Mouse (Mus musculus) megakaryocyte, adult 5-6 weeks (primary cell): ENCODE measurements around the gene Gabrb2. TPM values are rescaled to one million over a fixed set of nuclear protein-coding genes. Genes with fewer than 3 reads are reported as not detected.

Experiments
- ATAC-seq: 2 replicates; pipeline ENCODE4 v1.8.0; 2016; ENCODE audit warnings: mild to moderate bottlenecking, inconsistent platforms; ENCODE audit not compliant: poor library complexity, severe bottlenecking
- total RNA-seq, 2 experiments: library from RNA; stranded (forward) in 1 of 2; stranded (reverse) in 1 of 2; fragments of 153-499, 151-499 nt in 1 of 2; fragments of 221-1000, 200-1000 nt in 1 of 2; gene quantifications; 2 replicates each; pipeline versions ENCODE4 v1.2.3 to v1.2.4; 2015 to 2017

Gene Gabrb2
- total RNA-seq, 2 experiments from 2014 or later = not detected

DNA sequence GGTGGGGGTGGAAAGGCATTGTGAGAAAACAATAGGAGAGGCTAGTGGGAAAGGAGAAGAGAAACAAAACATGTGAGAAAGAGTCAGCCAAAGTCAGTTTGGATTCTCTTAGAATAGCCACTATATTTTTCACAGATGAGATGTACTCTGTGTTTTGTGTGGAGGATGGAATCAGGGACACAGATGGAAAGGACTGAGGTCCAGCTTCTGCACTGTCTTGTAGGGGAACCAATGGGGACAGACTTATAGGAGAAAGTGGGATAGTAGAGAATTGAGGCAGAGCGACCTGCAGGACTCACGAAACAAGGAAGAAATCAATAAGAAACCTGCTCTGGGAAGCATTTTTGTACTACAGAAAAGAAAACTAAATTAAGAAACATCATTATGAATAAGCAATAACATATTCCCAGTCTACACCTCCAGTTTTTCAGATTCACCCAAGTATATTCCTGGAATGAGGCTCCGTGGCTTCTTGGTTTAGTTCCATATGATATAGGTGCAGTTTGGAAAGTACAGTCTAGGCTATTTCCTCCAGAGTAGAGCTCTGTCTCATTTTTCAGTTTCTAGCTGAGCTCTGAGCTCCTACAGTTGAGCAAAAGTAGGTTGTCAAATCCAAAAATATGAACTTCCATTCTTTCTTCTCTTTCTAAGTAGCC lies 108.8 kb downstream of the Gabrb2 start:
- no peak for ATAC-seq

DNA sequence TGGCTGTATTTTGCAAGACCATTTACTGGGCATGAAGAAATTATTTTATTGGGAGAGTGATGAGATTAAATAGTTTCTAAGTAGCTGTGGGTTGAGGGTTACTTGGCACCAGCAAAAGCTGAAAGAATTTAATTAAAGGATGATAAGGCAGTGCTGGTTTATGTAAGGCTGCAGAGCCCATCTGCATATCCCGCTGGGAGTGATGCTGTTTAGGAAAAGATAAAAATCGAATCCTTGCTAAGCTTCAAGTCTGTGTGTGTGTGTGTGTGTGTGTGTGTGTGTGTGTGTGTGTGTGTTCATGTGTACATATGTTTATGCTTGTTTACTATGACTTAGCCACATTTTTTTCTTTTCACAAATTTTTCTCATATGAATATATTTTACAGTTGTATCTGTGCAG lies 113.0 kb downstream of the Gabrb2 start:
- no peak for ATAC-seq

DNA sequence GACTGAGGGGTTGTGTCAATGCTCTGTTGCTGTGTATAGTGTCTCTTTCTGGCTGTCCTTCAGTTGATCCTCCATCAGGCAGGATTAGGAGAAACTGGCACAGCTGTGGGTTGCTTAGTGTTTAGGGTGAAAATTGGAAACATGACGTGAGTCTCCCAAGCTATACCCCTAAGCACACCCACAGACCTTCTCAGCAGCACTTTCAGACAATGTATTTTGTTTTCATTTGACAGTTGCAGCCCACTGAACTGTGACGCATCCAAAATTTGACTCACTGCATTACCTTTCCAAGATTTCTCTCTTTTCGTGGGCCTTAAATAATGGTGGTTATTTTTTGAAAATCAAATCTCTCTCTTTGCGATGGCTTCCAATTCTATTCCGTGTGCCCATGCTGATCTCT lies 115.7 kb downstream of the Gabrb2 start:
- ATAC-seq = no peak

DNA sequence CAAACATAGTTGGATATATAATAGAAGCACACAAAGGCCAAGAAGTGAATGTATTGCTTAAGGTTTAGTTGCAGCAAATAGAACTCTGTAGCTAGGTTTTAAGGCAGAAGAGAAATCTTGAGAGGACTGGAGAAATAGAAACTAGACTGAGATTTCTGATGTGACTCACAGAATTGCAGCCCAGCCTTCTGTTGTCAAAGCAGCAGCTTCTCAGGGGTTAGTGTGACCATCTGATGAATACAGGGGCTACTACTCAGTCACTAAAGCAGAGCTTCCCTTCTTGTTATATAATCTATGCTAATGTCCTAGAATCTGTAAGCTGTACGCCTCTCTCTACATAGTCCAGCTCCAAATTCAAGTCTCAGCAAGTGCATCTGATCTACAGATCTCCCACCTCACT lies 116.3 kb downstream of the Gabrb2 start:
- no peak for ATAC-seq

DNA sequence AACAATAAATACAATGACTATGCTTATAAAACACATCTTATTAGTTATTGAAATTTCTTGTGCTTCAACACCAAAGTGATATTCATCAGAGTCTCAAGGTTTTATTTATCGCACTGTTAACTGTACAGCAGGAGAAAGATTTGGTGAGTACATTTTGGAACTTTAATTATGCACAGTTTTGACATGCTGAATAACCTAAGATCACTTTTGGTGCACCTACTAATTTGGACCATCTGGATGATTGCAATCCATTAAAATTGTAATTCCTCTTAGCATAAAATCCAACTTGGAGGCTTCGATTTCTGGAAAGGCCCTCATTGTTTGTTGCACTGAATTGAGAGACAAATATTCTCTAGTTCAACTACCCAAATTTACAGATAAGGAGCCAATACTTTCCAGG lies 123.3 kb downstream of the Gabrb2 start:
- ATAC-seq = no peak

DNA sequence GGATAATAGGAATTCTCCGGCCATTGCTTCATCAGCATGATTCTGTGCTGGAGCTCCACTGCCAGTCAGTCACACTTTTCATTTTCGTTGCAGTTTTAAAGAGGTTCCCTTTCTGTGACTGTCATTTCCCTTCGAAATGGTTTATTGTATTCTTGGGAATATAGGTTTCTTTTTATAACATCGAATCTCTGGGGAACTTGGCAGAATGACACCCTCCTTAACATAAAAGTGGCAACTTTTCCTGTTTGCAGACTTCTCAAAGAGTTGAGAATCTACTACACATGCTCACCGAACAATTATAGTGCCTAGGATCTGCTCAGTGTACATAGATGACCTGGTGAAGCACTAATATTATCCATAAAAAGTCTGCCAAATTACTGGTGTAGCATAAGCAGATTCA lies 146.5 kb downstream of the Gabrb2 start:
- ATAC-seq = no peak

DNA sequence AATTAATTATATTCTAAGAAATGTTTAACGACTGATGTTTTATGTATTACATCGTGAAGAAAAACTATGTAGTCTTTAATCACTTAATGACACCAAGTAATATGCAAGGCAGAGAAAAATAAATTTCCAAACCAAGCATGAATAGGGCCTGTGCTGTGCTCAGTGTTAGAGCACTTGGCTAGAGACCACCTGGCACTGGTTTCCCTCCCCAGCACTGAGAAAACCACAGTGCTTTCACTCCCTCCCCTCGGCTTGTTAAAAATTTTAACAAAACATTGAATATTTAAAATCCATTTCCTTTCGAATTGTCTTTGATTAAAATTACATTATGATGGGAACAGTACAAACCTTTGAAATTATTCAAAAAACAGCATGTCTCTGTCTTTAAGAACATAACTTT lies 151.9 kb downstream of the Gabrb2 start:
- no peak for ATAC-seq

DNA sequence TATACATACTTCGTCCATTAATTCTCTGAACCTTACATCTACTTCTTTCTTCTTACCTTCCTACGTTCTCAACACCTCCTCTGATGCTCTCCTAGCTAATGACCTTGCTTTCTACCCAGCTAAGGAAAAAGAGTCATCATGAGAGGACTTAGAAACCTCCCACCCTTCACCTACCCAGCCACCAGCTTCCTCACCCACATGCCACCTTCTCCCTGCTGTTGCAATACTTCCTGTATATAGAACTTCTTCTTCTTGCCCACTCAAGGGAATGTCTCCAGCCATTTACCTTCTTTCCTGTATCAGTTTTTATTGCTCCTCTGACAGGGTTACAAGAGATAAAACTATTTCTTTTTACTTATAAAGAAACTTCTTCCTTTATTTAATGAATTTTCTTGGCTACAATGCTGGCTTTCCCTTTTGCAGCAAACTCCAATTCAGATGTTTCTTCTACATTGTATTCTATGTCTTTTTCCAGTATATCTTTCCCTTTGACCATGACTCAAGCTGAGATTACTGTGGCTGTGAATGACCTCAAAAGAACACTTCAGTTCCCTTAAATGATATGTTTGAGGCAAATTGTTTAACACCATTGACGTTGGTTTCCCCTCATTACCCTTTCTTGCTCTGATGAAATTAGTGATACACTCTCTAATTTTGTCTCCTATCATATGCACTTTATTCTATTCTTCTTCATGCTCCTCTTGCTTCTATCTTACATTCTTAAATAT lies 155.8 kb downstream of the Gabrb2 start:
- ATAC-seq = no peak

DNA sequence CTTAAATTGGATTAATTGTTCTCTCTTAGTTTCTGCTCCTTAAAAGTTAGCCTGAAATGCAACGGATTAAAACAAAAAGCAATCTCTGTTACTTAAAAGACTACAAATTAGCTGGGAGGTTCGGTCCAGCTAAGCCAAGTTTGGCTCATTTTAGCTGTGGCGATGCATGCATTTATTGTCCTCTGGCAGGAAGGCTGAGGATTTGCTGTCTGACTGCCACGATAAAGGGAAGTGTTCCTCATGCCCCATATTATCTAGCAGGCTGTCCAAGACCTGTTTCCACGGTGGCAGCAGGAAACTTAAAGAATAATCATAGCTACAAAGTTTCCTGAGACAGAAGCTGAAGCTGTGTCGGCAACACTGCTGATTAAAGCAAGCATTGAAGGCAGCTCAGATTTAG lies 160.2 kb downstream of the Gabrb2 start:
- no peak for ATAC-seq

DNA sequence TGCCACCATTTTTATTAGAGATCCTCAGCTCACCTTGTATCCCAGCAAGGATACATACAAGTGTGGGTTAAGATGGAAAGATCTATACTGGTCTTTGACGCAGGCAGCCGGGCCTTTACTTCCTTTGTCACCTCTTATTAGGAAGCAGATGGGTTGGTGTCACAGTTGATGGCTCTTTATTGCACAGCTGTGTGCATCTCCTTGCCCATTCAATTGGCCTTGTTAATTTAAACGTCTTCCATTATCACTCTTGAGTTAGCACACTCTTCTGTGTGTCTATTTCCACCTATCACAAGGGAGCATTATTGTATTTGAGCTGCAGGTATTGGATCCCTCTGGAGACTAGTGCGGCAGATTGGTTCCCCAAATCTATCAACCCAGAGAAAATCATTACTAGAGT lies 161.6 kb downstream of the Gabrb2 start:
- no peak for ATAC-seq

DNA sequence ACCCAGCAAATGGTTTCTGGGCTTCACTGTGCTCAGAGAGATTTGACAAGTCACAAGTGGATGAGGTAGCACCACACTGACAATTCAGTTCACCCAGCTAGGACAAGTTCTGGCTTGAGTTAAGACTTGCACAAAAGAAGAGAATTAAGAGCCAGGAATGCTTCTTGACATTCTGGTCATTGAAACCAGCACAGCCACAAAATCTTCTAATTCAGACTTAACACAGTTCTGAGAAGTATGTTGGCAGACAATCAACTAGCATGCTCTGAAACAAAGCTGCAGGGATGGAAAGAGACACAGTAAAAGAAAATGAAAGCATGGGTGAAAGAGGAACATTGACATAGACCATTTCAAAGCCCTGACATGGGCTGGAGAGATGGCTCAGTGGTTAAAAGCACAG lies 162.2 kb downstream of the Gabrb2 start:
- ATAC-seq = no peak

DNA sequence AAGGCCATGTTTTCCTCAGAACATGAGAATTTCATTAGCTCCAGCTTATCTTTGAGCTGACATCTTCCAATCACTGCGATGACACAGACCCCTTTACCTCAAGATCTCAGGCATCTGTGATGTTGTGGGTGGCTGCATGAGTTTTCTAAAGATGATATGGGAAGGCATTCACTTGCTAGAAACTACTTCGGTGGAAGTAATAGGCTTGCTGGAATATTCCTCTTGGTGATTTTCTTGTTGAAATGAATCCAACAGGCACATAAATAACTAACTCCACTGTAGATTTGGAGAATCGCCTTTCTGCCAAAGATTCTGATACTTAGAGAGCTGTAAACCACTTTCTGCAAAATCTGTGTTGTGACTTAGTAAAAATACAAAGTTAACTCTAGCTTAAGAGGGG lies 172.9 kb downstream of the Gabrb2 start:
- no peak for ATAC-seq

DNA sequence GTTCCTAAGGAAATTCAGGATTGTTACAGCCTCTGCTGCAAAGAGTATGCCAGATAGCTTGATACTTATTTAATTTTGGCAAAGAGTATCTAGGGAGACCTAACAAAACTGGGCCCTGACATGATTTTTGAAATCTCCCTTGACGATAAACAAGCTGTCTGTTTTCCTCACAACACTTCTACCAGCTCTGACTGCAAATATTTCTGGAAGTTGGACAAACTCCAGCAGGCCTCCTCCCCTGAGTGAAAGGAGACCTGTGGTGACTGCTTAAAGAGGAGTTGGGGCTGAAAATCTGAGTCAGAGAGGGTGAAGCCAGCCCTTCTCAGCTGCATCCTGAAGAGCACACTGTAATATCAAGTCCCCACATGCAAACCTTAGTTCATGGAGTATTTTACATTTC lies 186.7 kb downstream of the Gabrb2 start:
- ATAC-seq = no peak

DNA sequence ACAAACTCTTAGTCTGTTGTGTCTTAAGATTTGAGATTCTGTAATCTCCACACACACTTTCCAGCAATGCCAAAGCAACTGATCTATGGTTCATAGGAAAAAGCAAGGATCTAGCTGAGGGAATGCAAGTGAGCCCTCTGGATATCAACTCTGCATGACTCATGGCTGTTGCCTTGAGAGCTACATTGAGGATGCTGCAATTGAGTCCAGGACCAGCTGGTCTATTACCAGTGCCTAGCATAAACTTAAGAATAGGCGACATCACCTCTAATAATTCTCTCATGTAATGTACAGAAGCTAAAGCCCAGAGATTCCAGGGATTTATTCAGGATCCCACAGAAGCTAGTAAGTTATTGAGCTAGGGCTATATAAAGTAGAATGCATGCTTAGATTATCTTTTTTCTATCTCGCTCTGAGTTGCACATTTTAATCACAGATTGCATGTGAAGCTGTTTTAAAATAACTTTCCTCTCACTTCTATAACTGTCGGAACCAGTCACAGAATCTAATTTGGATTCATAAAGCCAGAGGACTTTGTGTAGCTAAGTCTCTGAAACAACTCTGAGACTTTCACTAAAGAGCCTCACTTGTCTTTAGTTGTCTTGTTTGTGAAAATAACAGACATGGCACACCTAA lies 189.7 kb downstream of the Gabrb2 start:
- no peak for ATAC-seq

DNA sequence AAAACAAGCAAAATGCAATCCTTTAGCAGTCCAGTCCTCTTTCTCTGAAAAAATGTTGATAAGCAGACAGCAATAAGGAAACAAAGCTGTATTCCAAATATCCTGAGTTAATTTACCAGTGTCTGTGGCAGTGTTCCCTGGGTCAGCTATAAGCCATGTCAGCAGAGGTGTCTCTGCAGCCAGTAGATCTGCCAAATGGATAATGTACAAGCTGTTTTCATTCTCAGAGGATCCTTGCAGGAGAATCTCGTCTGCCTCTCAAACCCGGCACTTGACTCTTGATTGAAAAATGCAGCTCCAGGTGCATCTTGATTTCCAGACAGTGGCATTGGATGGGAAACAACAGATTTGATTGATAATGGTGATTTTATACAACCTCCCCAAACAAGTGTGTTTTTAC lies 198.6 kb downstream of the Gabrb2 start:
- ATAC-seq = no peak

DNA sequence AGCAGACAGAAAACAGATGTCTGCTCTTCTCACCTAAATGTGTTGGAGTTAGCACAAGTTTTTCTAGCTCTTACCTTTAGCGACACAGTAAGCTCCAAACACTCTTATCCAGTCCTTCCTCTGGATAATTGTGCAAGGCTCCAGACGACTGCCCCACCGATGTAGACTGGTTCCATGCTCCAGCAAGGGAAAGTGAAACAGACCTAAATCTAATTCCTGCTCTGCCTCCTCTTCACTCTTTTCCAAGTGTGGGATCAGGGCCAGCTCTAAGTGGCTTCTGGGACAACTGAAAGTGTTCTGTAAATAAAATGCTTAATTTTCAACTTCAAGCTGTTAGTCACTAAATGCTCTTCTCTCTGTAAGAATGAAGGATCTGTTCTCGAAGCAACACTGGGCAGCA lies 201.6 kb downstream of the Gabrb2 start:
- ATAC-seq = no peak

DNA sequence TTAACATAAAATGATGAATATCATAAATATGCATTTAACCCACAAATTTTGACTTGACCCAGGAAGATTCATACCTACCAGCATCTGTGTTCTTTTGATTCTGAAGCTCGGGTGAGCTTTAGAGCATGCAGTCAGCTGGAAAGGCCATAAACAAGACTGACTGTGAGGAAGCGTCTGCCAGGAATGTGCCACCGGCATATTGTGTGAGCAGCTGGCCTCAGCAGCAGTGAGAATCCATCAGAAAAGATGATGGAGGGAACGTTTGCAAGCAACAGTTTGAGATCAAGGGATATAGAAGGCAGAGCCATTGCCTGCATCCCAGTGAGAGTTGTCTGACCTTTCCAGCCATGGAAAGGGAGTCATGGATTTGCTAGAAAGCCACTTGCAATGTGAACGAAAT lies 230.6 kb downstream of the Gabrb2 start:
- ATAC-seq = no peak

DNA sequence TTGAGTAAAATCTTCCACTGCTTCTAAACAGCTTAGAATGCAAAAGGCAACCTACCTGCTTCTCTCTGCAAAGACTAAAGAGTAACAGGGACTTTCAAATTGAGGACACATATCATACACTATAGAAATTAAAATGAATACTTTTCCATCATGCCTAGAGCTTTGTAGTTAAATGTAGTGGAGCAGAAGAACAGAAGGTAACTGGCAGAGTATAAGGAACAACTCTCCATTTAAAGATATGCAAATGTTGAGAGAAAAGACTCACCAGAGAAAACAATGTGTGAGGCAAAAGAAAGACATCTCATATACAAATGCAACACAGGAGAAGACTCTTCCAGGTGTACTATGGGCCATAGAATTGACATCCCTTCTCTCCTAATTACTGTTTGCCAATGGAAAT lies 232.0 kb downstream of the Gabrb2 start:
- ATAC-seq = no peak

DNA sequence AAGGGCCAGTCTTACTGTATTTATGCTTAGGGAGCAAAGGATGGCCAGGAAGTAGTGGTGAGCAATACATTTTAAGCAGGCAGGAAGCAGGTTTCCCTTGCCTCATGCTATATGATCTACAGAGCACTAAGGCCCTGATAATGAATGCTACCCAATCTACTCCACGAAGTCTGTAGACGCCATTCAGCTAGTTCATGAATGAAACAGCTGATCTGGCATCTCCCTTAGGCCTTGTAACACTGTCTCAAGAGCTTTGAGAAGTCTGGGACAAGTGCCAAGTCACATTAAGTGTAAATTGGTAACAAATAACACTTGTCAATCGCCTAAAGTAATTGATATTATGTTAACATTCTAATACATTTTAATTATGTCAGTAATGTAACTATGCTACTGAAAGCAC lies 234.6 kb downstream of the Gabrb2 start:
- no peak for ATAC-seq

DNA sequence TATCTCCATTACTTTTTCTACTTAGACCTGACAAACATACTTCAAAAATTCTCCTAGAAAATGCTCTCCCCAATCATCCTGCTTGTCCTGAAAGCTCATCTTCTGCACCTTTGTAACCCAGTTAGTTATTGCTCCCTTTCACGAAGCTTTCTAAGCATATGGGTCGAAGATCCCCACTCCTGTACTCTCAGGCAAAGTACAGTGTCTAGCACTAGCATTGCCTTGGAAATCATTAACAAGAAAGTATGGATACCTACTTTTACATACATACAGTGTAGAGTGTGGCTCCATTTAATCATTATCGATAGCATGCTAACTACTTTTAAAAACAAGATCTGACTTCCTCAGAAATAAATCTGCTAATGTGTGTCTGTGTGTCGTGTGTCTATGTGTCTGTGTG lies 249.1 kb downstream of the Gabrb2 start:
- no peak for ATAC-seq
